Mouse (Mus musculus) intestine, embryonic 14.5 days (tissue): Measurements from ENCODE around the gene Prss22. TPM values are rescaled to one million over a fixed set of nuclear protein-coding genes. Genes with fewer than 3 reads are reported as not detected.
"Not testable (repeated sequence)": the region's sequence is repeated elsewhere in the genome, so short reads cannot be mapped to it uniquely, and the experiment has no call there.

ENCODE experiments used
- ATAC-seq: fragments of 200-750 bp; cut with Nextera tagmentation; replicated peaks from 2 replicates; pipeline ENCODE4 v1.8.0; 2017; ENCODE audit warnings: low read depth, moderate number of reproducible peaks, moderate TSS enrichment, moderate library complexity; ENCODE audit not compliant: low FRiP score, low TSS enrichment
- DNase-seq: peaks from one replicate; pipeline ENCODE4 v3.0.0-alpha.2; 2018; ENCODE audit warnings: low spot score
- H3K27ac ChIP-seq: fragments of 300-500 bp; sonication (generic); 2 replicates; pipeline ENCODE4 v1.5.1; 2014; ENCODE audit warnings: low read depth, mild to moderate bottlenecking, control low read depth
- H3K27me3 ChIP-seq: fragments of 300-500 bp; sonication (generic); replicated peaks from 2 replicates; pipeline ENCODE4 v1.6.1; 2014; ENCODE audit warnings: low read length, control low read depth; ENCODE audit not compliant: control insufficient read depth, insufficient read depth
- H3K36me3 ChIP-seq: fragments of 300-500 bp; sonication (generic); 2 replicates; pipeline ENCODE4 v1.6.1; 2014; ENCODE audit warnings: low read length, control low read depth; ENCODE audit not compliant: control insufficient read depth, insufficient read depth
- H3K4me1 ChIP-seq: fragments of 300-500 bp; sonication (generic); replicated peaks from 2 replicates; pipeline ENCODE4 v1.6.1; 2014; ENCODE audit warnings: low read length, control low read depth, mixed read lengths; ENCODE audit not compliant: control insufficient read depth, insufficient read depth
- H3K4me2 ChIP-seq: fragments of 300-500 bp; sonication (generic); 2 replicates; pipeline ENCODE4 v1.6.1; 2014; ENCODE audit warnings: low read length
- H3K4me3 ChIP-seq: fragments of 300-500 bp; sonication (generic); 2 replicates; pipeline ENCODE4 v1.5.1; 2014; ENCODE audit warnings: low read depth, low read length, control low read depth, mixed read lengths
- H3K9ac ChIP-seq: fragments of 300-500 bp; sonication (generic); 2 replicates; pipeline ENCODE4 v1.6.1; 2014; ENCODE audit warnings: mild to moderate bottlenecking, low read length
- H3K9me3 ChIP-seq: fragments of 300-500 bp; sonication (generic); 2 replicates; pipeline ENCODE4 v1.6.1; 2016; ENCODE audit warnings: low read length, control low read depth; ENCODE audit not compliant: control insufficient read depth
- WGBS: fragments of 180-500 bp; shearing (Covaris S2); extraction: QIAGEN DNeasy Blood & Tissue Kit; methylation state at CpG from one replicate; pipeline ENCODE4 v1.1.7; 2014; 5-methylcytosine and 5-hydroxymethylcytosine counted together
- microRNA-seq: library from miRNA; unstranded; fragments of <30 nt; microRNA quantifications from one replicate; pipeline ENCODE4, GENCODE M21; 2016
- polyA plus RNA-seq: library from polyadenylated mRNA; unstranded; fragments of >200 nt; fragmentation: Nextera tagmentation; extraction: Ambion mirVana; gene quantifications from 2 replicates; pipeline ENCODE4 v1.2.1, GENCODE M21; 2014

Prss22 gene
- polyA plus RNA-seq, 1 experiment from 2014 or later, result not detected

GRCm38 (mm10) chr17:23950828-23951227 lies 47.1 kb downstream of the Prss22 start:
- not testable (repeated sequence) for H3K9ac ChIP-seq, H3K27ac ChIP-seq, H3K27me3 ChIP-seq, DNase-seq, H3K36me3 ChIP-seq, H3K4me2 ChIP-seq, H3K4me1 ChIP-seq, H3K4me3 ChIP-seq, H3K9me3 ChIP-seq, ATAC-seq
- 79% methylated on average over 4 of the region's 4 CpGs for WGBS

GRCm38 (mm10) chr17:23949068-23949467 lies 48.8 kb downstream of the Prss22 start:
- Histone ChIP-seq H3K27ac (no peak overlapping the region), H3K36me3 (no peaks in the 10 kb centered on the region), H3K4me2 (no peak overlapping the region), H3K27me3 (no peaks in the 10 kb centered on the region), H3K9me3 (no peaks in the 10 kb centered on the region), H3K4me3 (no peak overlapping the region), H3K4me1 (no peaks in the 10 kb centered on the region), H3K9ac (no peak overlapping the region)
- DNase-seq, result no peak
- 89% methylated on average over 2 of the region's 2 CpGs for WGBS
- ATAC-seq, result no peak

- 79% methylated on average over 4 of the region's 4 CpGs for WGBS
Observed at GRCm38 (mm10) chr17:23947486-23947885, 50.4 kb downstream of the Prss22 start.

More at GRCm38 (mm10) chr17:23947486-23947885, 50.4 kb downstream of the Prss22 start:
- not testable (repeated sequence) for H3K36me3 ChIP-seq, H3K27ac ChIP-seq, H3K4me3 ChIP-seq, H3K4me1 ChIP-seq, H3K4me2 ChIP-seq, H3K9me3 ChIP-seq, H3K27me3 ChIP-seq, H3K9ac ChIP-seq, ATAC-seq, DNase-seq

Small RNAs within 50 kb of the gene (microRNA-seq; reads per million reads assigned to microRNA genes)
- gene Gm27700, result not detected

Other genes with a start within 250 kb of the Prss22 start
- gene Flywch1, start 226.5 kb downstream of the Prss22 start, polyA plus RNA-seq, result 58.6 and 69.4 TPM in 2 replicates
- 21.2 and 21.5 TPM in 2 replicates for gene Flywch2, start 212.0 kb downstream of the Prss22 start, polyA plus RNA-seq
- 451 and 452 TPM in 2 replicates for gene Srrm2, start 207.6 kb downstream of the Prss22 start, polyA plus RNA-seq
- 1,105 and 1,121 TPM in 2 replicates for gene Elob, start 169.0 kb downstream of the Prss22 start, polyA plus RNA-seq
- gene Prss33, start 162.0 kb downstream of the Prss22 start, polyA plus RNA-seq, result 0.26 TPM in 1 of 2 replicates, not detected in the other
- gene Prss32, start 154.2 kb downstream of the Prss22 start, polyA plus RNA-seq, result 1.1 and 1.5 TPM in 2 replicates
- gene Prss41, start 153.9 kb downstream of the Prss22 start, polyA plus RNA-seq, result 2.1 and 2.9 TPM in 2 replicates
- not detected in 2 replicates for gene Prss21, start 130.0 kb downstream of the Prss22 start, polyA plus RNA-seq
- not detected in 2 replicates for gene Dcpp1, start 117.2 kb downstream of the Prss22 start, polyA plus RNA-seq
- gene Dcpp2, start 117.2 kb downstream of the Prss22 start, polyA plus RNA-seq, result not detected in 2 replicates
- not detected in 2 replicates for gene Dcpp3, start 80.6 kb downstream of the Prss22 start, polyA plus RNA-seq
- gene Sbp, start 56.4 kb downstream of the Prss22 start, polyA plus RNA-seq, result not detected in 2 replicates
- not detected in 2 replicates for gene Sbpl, start 42.8 kb downstream of the Prss22 start, polyA plus RNA-seq
- 0.12 TPM in 1 of 2 replicates, not detected in the other for gene Prss30, start 17.5 kb downstream of the Prss22 start, polyA plus RNA-seq
- 0.28 and 0.43 TPM in 2 replicates for gene Prss27, start 40.0 kb upstream of the Prss22 start, polyA plus RNA-seq
- gene Kctd5, start 75.4 kb upstream of the Prss22 start, polyA plus RNA-seq, result 52.8 and 61.2 TPM in 2 replicates
- 35.3 and 39.2 TPM in 2 replicates for gene Pdpk1, start 152.8 kb upstream of the Prss22 start, polyA plus RNA-seq
- 27.1 and 28.0 TPM in 2 replicates for gene Amdhd2, start 165.7 kb upstream of the Prss22 start, polyA plus RNA-seq
- gene Atp6v0c, start 171.6 kb upstream of the Prss22 start, polyA plus RNA-seq, result 556 and 564 TPM in 2 replicates
- gene Tbc1d24, start 207.5 kb upstream of the Prss22 start, polyA plus RNA-seq, result 4.8 and 5.8 TPM in 2 replicates
- gene Ntn3, start 211.4 kb upstream of the Prss22 start, polyA plus RNA-seq, result 7.8 and 8.7 TPM in 2 replicates
- 13.5 and 14.4 TPM in 2 replicates for gene Tedc2, start 222.8 kb upstream of the Prss22 start, polyA plus RNA-seq